Mouse (Mus musculus) embryonic facial prominence, embryonic 10.5 days (tissue): ENCODE data around the gene Dnaic2. TPM values are rescaled to one million over a fixed set of nuclear protein-coding genes. Genes with fewer than 3 reads are reported as not detected.

Experiments
- DNase-seq: peaks from one replicate; pipeline ENCODE4 v3.0.0-alpha.2; 2017; ENCODE audit warnings: low spot score
- H3K27ac ChIP-seq: fragments of 300-500 bp; sonication (generic); replicated peaks from 2 replicates; pipeline ENCODE4 v1.5.1; 2016; ENCODE audit warnings: mild to moderate bottlenecking
- H3K27me3 ChIP-seq: fragments of 300-500 bp; sonication (generic); replicated peaks from 2 replicates; pipeline ENCODE4 v1.6.1; 2016; ENCODE audit warnings: low read depth, mild to moderate bottlenecking; ENCODE audit not compliant: poor library complexity, severe bottlenecking
- H3K36me3 ChIP-seq: fragments of 300-500 bp; sonication (generic); replicated peaks from 2 replicates; pipeline ENCODE4 v1.6.1; 2016; ENCODE audit warnings: mild to moderate bottlenecking, moderate library complexity
- H3K4me1 ChIP-seq: fragments of 300-500 bp; sonication (generic); 2 replicates; pipeline ENCODE4 v1.6.1; 2016
- H3K4me3 ChIP-seq: fragments of 300-500 bp; sonication (generic); 2 replicates; pipeline ENCODE4 v1.5.1; 2016; ENCODE audit warnings: mild to moderate bottlenecking, moderate library complexity
- H3K9me3 ChIP-seq: fragments of 300-500 bp; sonication (generic); 2 replicates; pipeline ENCODE4 v1.6.1; 2016; ENCODE audit warnings: mild to moderate bottlenecking
- WGBS: fragments of 180-500 bp; shearing (Covaris S2); methylation state at CpG from one replicate; pipeline ENCODE4 v1.1.7; 2016; 5-methylcytosine and 5-hydroxymethylcytosine counted together
- polyA plus RNA-seq: library from polyadenylated mRNA; unstranded; fragments of >200 nt; fragmentation: Nextera tagmentation; extraction: Ambion mirVana; gene quantifications from 2 replicates; pipeline ENCODE4 v1.2.1, GENCODE M21; 2016

Dnaic2 gene
- polyA plus RNA-seq, 1 experiment from 2014 or later: 1.8 TPM

- H3K4me3 ChIP-seq: peak within 1 kb of the TSS; percentile 63
- WGBS: 6% methylated on average over 4 of the region's 4 CpGs
- DNase-seq: peak; percentile 65
- peaks cover 43% of the 10 kb centered on the region for H3K27me3 ChIP-seq
- no peaks in the 10 kb centered on the region for H3K9me3 ChIP-seq
- peak within 1 kb of the TSS; percentile 80 for H3K27ac ChIP-seq
- H3K36me3 ChIP-seq: no peaks in the 10 kb centered on the region
- peaks cover 60% of the 10 kb centered on the region for H3K4me1 ChIP-seq
Measured at GRCm38 (mm10) chr11:114795848-114796322, 68.7 kb downstream of the Dnaic2 start, which contains the start of gene Btbd17. TSS of gene Btbd17 (minus strand) at chr11:114795945.

GRCm38 (mm10) chr11:114797176-114797575, 70.0 kb downstream of the Dnaic2 start:
- H3K9me3 ChIP-seq: no peaks in the 10 kb centered on the region
- no peaks in the 10 kb centered on the region for H3K36me3 ChIP-seq
- 90% methylated on average over 7 of the region's 7 CpGs for WGBS
- no peak for DNase-seq
- no peak overlapping the region for H3K4me3 ChIP-seq
- peaks cover 47% of the 10 kb centered on the region for H3K4me1 ChIP-seq
- H3K27me3 ChIP-seq: peaks cover 30% of the 10 kb centered on the region
- H3K27ac ChIP-seq: no peak overlapping the region

- no peak for DNase-seq
- H3K4me1 ChIP-seq: peaks cover 48% of the 10 kb centered on the region
- H3K27ac ChIP-seq: no peak overlapping the region
- WGBS: 90% methylated on average over 3 of the region's 3 CpGs
- no peaks in the 10 kb centered on the region for H3K36me3 ChIP-seq
- no peaks in the 10 kb centered on the region for H3K9me3 ChIP-seq
- no peak overlapping the region for H3K4me3 ChIP-seq
- H3K27me3 ChIP-seq: peaks cover 29% of the 10 kb centered on the region
Measured at GRCm38 (mm10) chr11:114797981-114798380, 70.8 kb downstream of the Dnaic2 start.

GRCm38 (mm10) chr11:114798624-114799023, 71.4 kb downstream of the Dnaic2 start, which contains the start of gene Gpr142:
TSS of gene Gpr142 (plus strand) at chr11:114798924.
- Histone ChIP-seq H3K27ac (no peak within 1 kb of the TSS), H3K9me3 (no peaks in the 10 kb centered on the region), H3K4me3 (no peak within 1 kb of the TSS), H3K4me1 (peaks cover 48% of the 10 kb centered on the region), H3K27me3 (peaks cover 26% of the 10 kb centered on the region), H3K36me3 (no peaks in the 10 kb centered on the region)
- DNase-seq: no peak
- 93% methylated on average over 3 of the region's 3 CpGs for WGBS

GRCm38 (mm10) chr11:114801906-114802305, 74.7 kb downstream of the Dnaic2 start:
- peaks cover 11% of the 10 kb centered on the region; the same call in 1 of the 2 replicates for H3K27me3 ChIP-seq
- no peaks in the 10 kb centered on the region for H3K9me3 ChIP-seq
- H3K36me3 ChIP-seq: no peaks in the 10 kb centered on the region
- peaks cover 34% of the 10 kb centered on the region for H3K4me1 ChIP-seq
- 95% methylated on average over 1 of the region's 1 CpGs for WGBS
- no peak overlapping the region for H3K27ac ChIP-seq
- H3K4me3 ChIP-seq: no peak overlapping the region
- no peak for DNase-seq

DNA sequence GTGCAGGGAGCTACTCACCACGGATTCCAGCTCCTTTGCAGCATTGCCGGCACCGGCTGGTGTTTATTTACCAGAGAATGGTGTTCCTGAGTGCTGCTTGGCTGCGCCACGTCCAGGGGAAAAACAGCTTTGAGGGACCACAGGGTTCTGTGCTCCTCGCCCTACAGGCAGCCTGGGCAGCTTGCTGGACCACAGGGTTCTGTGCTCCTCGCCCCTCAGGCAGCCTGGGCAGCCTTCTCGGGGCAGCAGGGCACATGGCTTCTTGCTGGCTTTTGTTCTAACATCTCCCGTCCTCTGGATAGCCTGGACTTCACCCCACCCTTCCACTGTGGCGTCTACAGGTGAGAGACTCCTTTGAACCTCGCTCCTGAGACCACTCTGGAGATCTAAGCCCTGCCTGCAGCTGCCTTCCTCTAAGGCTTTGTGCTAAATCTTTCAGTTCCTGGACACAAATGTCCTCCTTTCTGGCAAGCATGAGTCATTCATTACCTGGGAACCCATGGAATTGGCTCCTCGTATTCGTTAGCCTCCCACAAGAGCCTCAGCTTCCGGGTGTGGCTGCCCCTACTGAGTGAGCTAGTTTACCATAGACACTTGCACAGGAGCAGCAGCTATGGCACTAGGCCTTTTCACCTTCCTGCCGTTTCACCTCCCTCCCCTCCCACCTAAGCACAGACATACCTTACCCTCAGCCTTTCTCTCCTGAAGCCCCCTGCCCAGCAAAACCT, 75.5 kb downstream of the Dnaic2 start:
- peaks cover 41% of the 10 kb centered on the region for H3K4me1 ChIP-seq
- no peaks in the 10 kb centered on the region for H3K36me3 ChIP-seq
- no peak overlapping the region for H3K4me3 ChIP-seq
- H3K27me3 ChIP-seq: peaks cover 11% of the 10 kb centered on the region; the same call in 1 of the 2 replicates
- H3K9me3 ChIP-seq: no peaks in the 10 kb centered on the region
- 64% methylated on average over 15 of the region's 15 CpGs for WGBS
- H3K27ac ChIP-seq: peak overlapping the region; percentile 63
- DNase-seq: no peak

DNA sequence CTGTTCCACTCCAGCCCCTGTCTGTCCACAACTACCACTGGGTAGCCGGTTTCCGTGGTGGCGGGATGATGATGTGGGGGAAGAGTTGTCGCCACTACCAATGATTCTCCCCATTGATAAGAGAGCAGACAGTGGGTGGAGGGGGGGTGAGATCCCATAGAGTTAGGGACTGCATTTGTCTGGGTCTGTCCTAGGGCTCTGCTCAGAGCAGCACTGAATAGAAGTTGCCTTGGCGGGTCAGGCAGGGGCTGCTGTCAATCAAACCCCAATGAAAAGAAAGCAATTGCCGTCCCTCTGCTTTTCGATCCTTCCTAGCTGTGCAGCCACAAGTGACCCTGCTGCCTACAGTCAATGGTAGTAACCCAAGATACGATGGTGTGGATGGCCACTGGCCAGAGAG, 76.8 kb downstream of the Dnaic2 start:
- 33% methylated on average over 8 of the region's 8 CpGs for WGBS
- H3K4me3 ChIP-seq: no peak overlapping the region

DNA sequence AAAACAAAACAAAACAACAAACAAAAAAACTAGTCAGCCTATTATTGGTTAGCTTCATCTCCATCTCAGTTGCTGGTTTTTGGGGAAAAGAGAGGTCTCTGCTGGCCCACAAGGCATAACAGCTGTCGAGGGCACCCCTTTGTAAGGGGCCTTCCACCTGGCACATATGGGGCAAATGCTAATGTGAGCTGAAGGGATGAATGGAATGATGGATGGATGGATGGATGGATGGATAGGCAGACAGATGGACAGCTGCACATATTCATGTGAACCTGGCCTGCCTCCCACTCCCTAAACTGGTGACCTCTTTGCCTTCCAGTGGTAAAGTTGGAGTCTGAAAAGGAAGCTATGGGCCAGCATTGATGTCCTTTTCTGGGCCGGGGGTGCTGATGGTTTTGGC, 79.8 kb downstream of the Dnaic2 start:
- no peak overlapping the region for H3K4me3 ChIP-seq
- WGBS: 56% methylated on average over 2 of the region's 2 CpGs
- peaks cover 70% of the 10 kb centered on the region for H3K4me1 ChIP-seq
- DNase-seq: no peak
- no peaks in the 10 kb centered on the region for H3K9me3 ChIP-seq
- no peaks in the 10 kb centered on the region for H3K36me3 ChIP-seq
- H3K27me3 ChIP-seq: peaks cover 11% of the 10 kb centered on the region; the same call in 1 of the 2 replicates
- peak overlapping the region; percentile 41 for H3K27ac ChIP-seq

More for the DNA sequence above, 76.8 kb downstream of the Dnaic2 start:
- H3K27me3 ChIP-seq: peaks cover 11% of the 10 kb centered on the region; the same call in 1 of the 2 replicates
- peak overlapping the region; percentile 54; the same call in 1 of the 2 replicates for H3K27ac ChIP-seq
- H3K9me3 ChIP-seq: no peaks in the 10 kb centered on the region
- H3K36me3 ChIP-seq: no peaks in the 10 kb centered on the region
- DNase-seq: no peak
- H3K4me1 ChIP-seq: peaks cover 52% of the 10 kb centered on the region

Other genes with a start within 250 kb of the Dnaic2 start
- 1,047 and 1,098 TPM in 2 replicates for gene Rpl38, start 58.9 kb upstream of the Dnaic2 start, polyA plus RNA-seq
- 14.9 and 16.1 TPM in 2 replicates for gene Ttyh2, start 52.0 kb upstream of the Dnaic2 start, polyA plus RNA-seq
- 1.3 and 2.0 TPM in 2 replicates for gene Kif19a, start 38.0 kb downstream of the Dnaic2 start, polyA plus RNA-seq
- 10.0 and 17.0 TPM in 2 replicates for gene Btbd17, start 68.5 kb downstream of the Dnaic2 start, polyA plus RNA-seq
- 0.18 TPM in 1 of 2 replicates, not detected in the other for gene Gpr142, start 71.5 kb downstream of the Dnaic2 start, polyA plus RNA-seq
- gene Gprc5c, start 123.7 kb downstream of the Dnaic2 start, polyA plus RNA-seq: 62.2 and 62.5 TPM in 2 replicates
- gene Cd300a, start 162.6 kb downstream of the Dnaic2 start, polyA plus RNA-seq: 1.1 and 1.8 TPM in 2 replicates
- gene Cd300lb, start 207.0 kb downstream of the Dnaic2 start, polyA plus RNA-seq: 0.10 TPM in 1 of 2 replicates, not detected in the other
- gene Cd300c, start 241.7 kb downstream of the Dnaic2 start, polyA plus RNA-seq: not detected in 2 replicates